Mouse (Mus musculus): ENCODE measurements around the gene Tbkbp1.

DNA sequence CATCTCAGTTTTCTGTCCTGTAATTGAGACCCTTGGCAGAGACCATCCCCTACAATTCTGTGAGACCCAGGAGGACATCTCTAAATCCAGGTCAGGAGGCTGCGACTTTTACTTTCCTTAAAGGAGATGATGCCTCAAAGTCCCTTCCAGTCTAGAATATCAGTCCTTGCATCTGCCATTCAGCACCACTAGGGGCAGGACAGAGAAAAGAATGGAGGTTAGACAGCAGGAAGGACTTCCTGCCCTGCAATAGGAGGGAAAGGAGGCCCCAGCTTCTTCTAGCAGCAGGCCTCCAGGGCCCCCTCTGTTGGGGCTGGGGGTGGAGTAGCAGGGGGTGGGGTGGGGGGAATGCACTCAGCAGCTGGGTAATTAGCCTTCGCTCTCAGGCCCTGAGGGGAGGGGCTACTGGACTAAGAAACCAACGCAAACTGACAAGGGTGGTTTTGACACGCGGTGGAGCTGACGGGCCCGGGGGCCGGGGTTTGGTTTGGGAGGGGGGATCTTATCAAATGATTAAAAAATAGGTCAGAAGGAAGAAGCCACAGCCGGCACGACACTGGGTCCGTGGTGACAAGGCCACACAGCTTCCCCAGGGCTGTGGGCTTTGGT is 27.9 kb downstream of the Tbkbp1 start:
- TF ChIP-seq POLR2A (IDR thresholded peaks at IDR 0.05; ENCODE audit: low read depth, low read length) = no peak
- peak; percentile 41; the same call in 1 of the 2 replicates for TF ChIP-seq CTCF (conservative IDR thresholded peaks at IDR 0.05; ENCODE audit: insufficient read depth, insufficient read length, low read depth, low read length)
